Mouse (Mus musculus) MEL (cell line): ENCODE measurements at regions not wholly inside any gene's neighbourhood (a gene's known extent, or its start where the extent isn't known, plus 50 kb on each side); places are given as distances from the start of the nearest gene placed in this dataset.

Experiments used
- CTCF ChIP-seq, 3 experiments: IDR thresholded peaks in 2 of 3; conservative IDR thresholded peaks in 1 of 3; 2 replicates each; pipeline ENCODE4 v1.5.1; 2011 to 2012; ENCODE audit warnings: low read length in 3 of 3, low read depth in 2 of 3, mild to moderate bottlenecking in 2 of 3, improper control_type of control experiment in 1 of 3, inconsistent platforms in 1 of 3, mixed read lengths in 1 of 3, moderate library complexity in 1 of 3; ENCODE audit not compliant: control insufficient read depth in 1 of 3, insufficient read depth in 1 of 3, poor library complexity in 1 of 3, severe bottlenecking in 1 of 3
- E2F4 ChIP-seq: IDR thresholded peaks from 2 replicates; pipeline ENCODE4 v1.6.1; 2011; ENCODE audit warnings: low read depth, low read length, improper control_type of control experiment, borderline replicate concordance
- ETS1 ChIP-seq: IDR thresholded peaks from 2 replicates; pipeline ENCODE4 v1.6.1; 2012; ENCODE audit warnings: low read depth, mild to moderate bottlenecking, inconsistent platforms, low read length, improper control_type of control experiment, moderate library complexity
- NELFE ChIP-seq: IDR thresholded peaks from 2 replicates; pipeline ENCODE4 v1.6.1; 2011; ENCODE audit warnings: low read depth, low read length, improper control_type of control experiment
- POLR2A ChIP-seq, 2 experiments: IDR thresholded peaks; 2 replicates each; pipeline ENCODE4 v1.6.1; 2011 to 2012; ENCODE audit warnings: low read length in 2 of 2, mild to moderate bottlenecking in 2 of 2, control low read depth in 1 of 2, improper control_type of control experiment in 1 of 2, low read depth in 1 of 2, moderate library complexity in 1 of 2; ENCODE audit not compliant: control insufficient read depth in 1 of 2, insufficient read depth in 1 of 2, poor library complexity in 1 of 2
- POLR2AphosphoS5 ChIP-seq: IDR thresholded peaks from 2 replicates; pipeline ENCODE4 v1.6.1; 2012; ENCODE audit warnings: low read depth, borderline replicate concordance, mild to moderate bottlenecking, inconsistent platforms, low read length, moderate library complexity, mixed read lengths

DNA sequence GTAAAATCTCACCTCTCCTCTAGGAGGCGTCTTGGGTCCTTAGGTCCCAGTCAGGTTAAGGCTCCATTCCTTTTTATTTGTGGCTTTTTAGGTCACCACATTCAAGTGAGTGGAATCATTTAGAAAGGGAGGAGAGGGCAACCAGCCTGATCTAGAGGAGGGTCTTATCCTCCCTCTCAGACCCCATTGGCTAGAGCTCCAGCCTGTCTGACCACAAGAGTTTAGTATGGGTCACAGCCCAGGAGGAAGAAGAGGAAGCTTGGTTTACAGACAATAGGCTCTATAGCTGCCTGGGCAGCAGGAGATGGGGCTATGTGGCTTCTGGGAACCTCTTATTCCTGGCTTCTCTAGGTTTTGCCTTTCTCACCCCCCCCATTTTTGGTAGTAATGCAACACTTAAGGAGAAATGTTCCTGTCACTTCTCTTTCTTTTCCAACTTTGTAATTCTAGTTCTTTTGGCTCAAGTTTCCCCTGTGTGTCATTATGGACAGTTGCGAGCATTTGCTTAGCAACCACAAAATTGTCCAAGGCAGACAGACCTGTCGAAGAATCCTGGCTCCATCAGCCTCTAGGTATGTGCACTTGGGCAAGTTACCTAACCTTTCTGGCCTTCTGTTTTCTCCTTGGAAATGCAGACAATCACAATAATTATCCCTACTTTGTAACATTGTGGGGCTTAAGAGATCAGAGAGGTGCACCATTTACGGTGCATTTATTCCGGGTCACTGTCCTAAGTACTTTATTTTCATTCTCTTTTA is 59.5 kb upstream of the Adra1b start:
- no peak for TF ChIP-seq NELFE
- TF ChIP-seq E2F4 = no peak
- no peak for TF ChIP-seq ETS1
- no peak for TF ChIP-seq POLR2A (IDR thresholded peaks at IDR 0.05; ENCODE audit: control insufficient read depth in 1 of 2, insufficient read depth in 1 of 2, low read depth in 1 of 2, low read length in 2 of 2, poor library complexity in 1 of 2)
- no peak for TF ChIP-seq POLR2AphosphoS5
- TF ChIP-seq CTCF (IDR thresholded peaks at IDR 0.05 in 2 of 3, conservative IDR thresholded peaks at IDR 0.05 in 1 of 3; ENCODE audit: control insufficient read depth in 1 of 3, insufficient read depth in 1 of 3, low read depth in 2 of 3, low read length in 3 of 3, poor library complexity in 1 of 3, severe bottlenecking in 1 of 3) = no peak
